Mouse (Mus musculus): ENCODE measurements at regions not wholly inside any gene's neighbourhood (a gene's known extent, or its start where the extent isn't known, plus 50 kb on each side); places are given as distances from the start of the nearest gene placed in this dataset.

- TF ChIP-seq USF1 (IDR thresholded peaks at IDR 0.05; ENCODE audit: low read depth) = no peak
- TF ChIP-seq CTCF (IDR thresholded peaks at IDR 0.05; ENCODE audit: control insufficient read depth, insufficient read depth, insufficient read length) = no peak
- TF ChIP-seq MYOD1 (IDR thresholded peaks at IDR 0.05; ENCODE audit: control insufficient read depth, insufficient read length, low read depth) = no peak
- no peak for TF ChIP-seq CEBPB (IDR thresholded peaks at IDR 0.05; ENCODE audit: low read depth)
- no peak for TF ChIP-seq MAX (IDR thresholded peaks at IDR 0.05)
- no peak for TF ChIP-seq FOSL1 (IDR thresholded peaks at IDR 0.05; ENCODE audit: insufficient read depth, low read length, poor library complexity, severe bottlenecking)
Observed at GRCm38 (mm10) chr1:96278046-96278576, 593.9 kb downstream of the Slco4c1 start.
